Mouse (Mus musculus): ENCODE measurements around the gene 2810021J22Rik. TPM values are rescaled to one million over a fixed set of nuclear protein-coding genes. Genes with fewer than 3 reads are reported as not detected.

2810021J22Rik gene
- polyA plus RNA-seq, 1 experiment: 4.0 TPM

- WGBS: 87% methylated on average over 2 of the region's 2 CpGs
- no peaks in the 10 kb centered on the region; the same call in none of the 2 replicates for H3K4me1 ChIP-seq (ENCODE audit: control insufficient read depth, insufficient read depth, insufficient read length)
- H3K27me3 ChIP-seq (ENCODE audit: control insufficient read depth, insufficient read depth, low read length): no peaks in the 10 kb centered on the region
- H3K27ac ChIP-seq (ENCODE audit: insufficient read depth, low read length): no peak overlapping the region
- no peak for DNase-seq (ENCODE audit: low read depth in 1 of 2, low spot score in 2 of 2)
- no peak overlapping the region for H3K4me3 ChIP-seq (ENCODE audit: extremely low read depth, insufficient read depth, insufficient read length)
- TF ChIP-seq CTCF (IDR thresholded peaks at IDR 0.05; ENCODE audit: extremely low read depth, insufficient read depth, insufficient read length, insufficient replicate concordance) (no peak), POLR2A (IDR thresholded peaks at IDR 0.05; ENCODE audit: low read depth, low read length) (no peak)
- peaks cover 8% of the 10 kb centered on the region for H3K36me3 ChIP-seq (ENCODE audit: control insufficient read depth, insufficient read depth, low read length)
Measured at GRCm38 (mm10) chr11:58849731-58850130, 17.3 kb upstream of the 2810021J22Rik start.

DNA sequence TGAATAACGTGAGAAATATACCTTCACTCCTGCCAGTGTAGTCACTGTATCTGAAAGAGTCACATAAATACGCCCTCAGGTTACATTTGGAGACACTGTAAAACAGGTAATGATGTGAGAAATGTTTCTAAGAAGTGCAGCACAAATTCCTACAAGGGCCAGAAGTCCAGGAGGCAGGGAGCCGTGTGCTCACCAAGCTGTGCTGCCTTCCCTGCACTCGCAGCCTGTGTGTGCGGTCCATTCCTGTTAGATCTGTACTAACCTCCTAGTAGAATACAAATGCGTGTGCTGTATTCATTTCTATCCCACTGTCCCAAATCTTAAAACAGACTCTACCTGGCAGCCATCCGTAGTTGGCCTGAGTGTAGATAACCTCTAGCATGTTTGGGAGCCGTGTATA, 6.3 kb upstream of the 2810021J22Rik start:
- H3K27ac ChIP-seq (ENCODE audit: insufficient read depth, low read length): no peak overlapping the region
- H3K4me1 ChIP-seq (ENCODE audit: control insufficient read depth, insufficient read depth, insufficient read length): no peaks in the 10 kb centered on the region
- TF ChIP-seq POLR2A (IDR thresholded peaks at IDR 0.05; ENCODE audit: low read depth, low read length): no peak
- TF ChIP-seq CTCF (IDR thresholded peaks at IDR 0.05; ENCODE audit: extremely low read depth, insufficient read depth, insufficient read length, insufficient replicate concordance): no peak
- 94% methylated on average over 8 of the region's 8 CpGs for WGBS
- DNase-seq (ENCODE audit: low read depth in 1 of 2, low spot score in 2 of 2): no peak
- no peak overlapping the region for H3K4me3 ChIP-seq (ENCODE audit: extremely low read depth, insufficient read depth, insufficient read length)
- no peaks in the 10 kb centered on the region for H3K27me3 ChIP-seq (ENCODE audit: control insufficient read depth, insufficient read depth, low read length)
- H3K36me3 ChIP-seq (ENCODE audit: control insufficient read depth, insufficient read depth, low read length): peaks cover 33% of the 10 kb centered on the region

GRCm38 (mm10) chr11:58867954-58868330, 926 bp downstream of the 2810021J22Rik start:
- Histone ChIP-seq H3K27ac (ENCODE audit: insufficient read depth, low read length) (no peak overlapping the region), H3K27me3 (ENCODE audit: control insufficient read depth, insufficient read depth, low read length) (no peaks in the 10 kb centered on the region), H3K36me3 (ENCODE audit: control insufficient read depth, insufficient read depth, low read length) (peaks cover 3% of the 10 kb centered on the region), H3K4me1 (ENCODE audit: control insufficient read depth, insufficient read depth, insufficient read length) (peaks cover 6% of the 10 kb centered on the region), H3K4me3 (ENCODE audit: extremely low read depth, insufficient read depth, insufficient read length) (peak overlapping the region; percentile 73; the same call in 1 of the 2 replicates)
- TF ChIP-seq CTCF (IDR thresholded peaks at IDR 0.05; ENCODE audit: extremely low read depth, insufficient read depth, insufficient read length, insufficient replicate concordance) (no peak), POLR2A (IDR thresholded peaks at IDR 0.05; ENCODE audit: low read depth, low read length) (no peak)
- 78% methylated on average over 6 of the region's 6 CpGs for WGBS
- DNase-seq (ENCODE audit: low read depth in 1 of 2, low spot score in 2 of 2): no peak

DNA sequence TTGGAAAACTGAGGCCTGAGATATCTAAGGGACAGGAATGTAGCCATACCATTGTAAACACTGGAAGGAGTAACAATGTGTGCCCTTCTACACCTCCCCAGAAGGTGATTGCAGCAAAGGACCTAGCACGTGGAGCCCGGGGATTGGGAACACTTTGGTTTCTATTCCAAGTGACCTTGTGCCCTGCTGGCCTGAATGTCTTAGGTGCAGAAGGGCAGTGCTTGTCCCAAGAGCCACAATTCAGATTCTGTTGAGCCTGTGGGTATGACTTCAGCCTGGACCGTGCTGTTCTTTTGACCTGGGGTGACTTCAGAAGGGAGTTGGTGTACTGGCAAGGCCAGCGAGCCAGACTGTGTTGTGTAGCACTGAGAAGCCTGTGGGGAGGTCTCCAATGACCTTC, 3.9 kb downstream of the 2810021J22Rik start:
- H3K4me3 ChIP-seq (ENCODE audit: extremely low read depth, insufficient read depth, insufficient read length): no peak overlapping the region
- 92% methylated on average over 4 of the region's 4 CpGs for WGBS
- no peak overlapping the region for H3K27ac ChIP-seq (ENCODE audit: insufficient read depth, low read length)
- H3K27me3 ChIP-seq (ENCODE audit: control insufficient read depth, insufficient read depth, low read length): no peaks in the 10 kb centered on the region
- no peak for TF ChIP-seq POLR2A (IDR thresholded peaks at IDR 0.05; ENCODE audit: low read depth, low read length)
- no peak for TF ChIP-seq CTCF (IDR thresholded peaks at IDR 0.05; ENCODE audit: extremely low read depth, insufficient read depth, insufficient read length, insufficient replicate concordance)
- H3K36me3 ChIP-seq (ENCODE audit: control insufficient read depth, insufficient read depth, low read length): peaks cover 3% of the 10 kb centered on the region
- no peak for DNase-seq (ENCODE audit: low read depth in 1 of 2, low spot score in 2 of 2)
- peaks cover 6% of the 10 kb centered on the region for H3K4me1 ChIP-seq (ENCODE audit: control insufficient read depth, insufficient read depth, insufficient read length)

DNA sequence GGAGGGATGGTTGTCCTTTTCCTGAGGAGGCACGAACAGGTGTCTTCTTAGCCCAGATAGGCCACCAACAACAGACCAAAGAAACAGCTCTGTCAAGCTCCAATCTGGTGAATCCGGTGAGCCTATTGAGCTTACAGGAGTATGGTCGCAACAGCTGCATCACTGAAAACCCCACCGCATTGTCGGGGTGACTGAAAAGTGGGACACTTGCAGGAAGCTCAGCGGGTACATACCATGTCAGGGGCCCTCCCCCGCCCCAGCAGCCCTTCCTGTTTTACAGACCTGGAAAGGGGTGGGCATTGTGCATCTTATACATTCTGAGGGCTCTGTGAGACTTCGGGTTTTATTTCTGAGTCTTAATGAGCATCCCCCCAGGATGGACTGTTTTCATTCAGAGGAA, 16.7 kb downstream of the 2810021J22Rik start:
- H3K27ac ChIP-seq (ENCODE audit: insufficient read depth, low read length): no peak overlapping the region
- H3K36me3 ChIP-seq (ENCODE audit: control insufficient read depth, insufficient read depth, low read length): peaks cover 12% of the 10 kb centered on the region
- H3K4me3 ChIP-seq (ENCODE audit: extremely low read depth, insufficient read depth, insufficient read length): no peak overlapping the region
- H3K4me1 ChIP-seq (ENCODE audit: control insufficient read depth, insufficient read depth, insufficient read length): no peaks in the 10 kb centered on the region
- no peaks in the 10 kb centered on the region for H3K27me3 ChIP-seq (ENCODE audit: control insufficient read depth, insufficient read depth, low read length)
- TF ChIP-seq CTCF (IDR thresholded peaks at IDR 0.05; ENCODE audit: extremely low read depth, insufficient read depth, insufficient read length, insufficient replicate concordance): no peak
- TF ChIP-seq POLR2A (IDR thresholded peaks at IDR 0.05; ENCODE audit: low read depth, low read length): no peak
- 38% methylated on average over 8 of the region's 8 CpGs for WGBS
- no peak for DNase-seq (ENCODE audit: low read depth in 1 of 2, low spot score in 2 of 2)

DNA sequence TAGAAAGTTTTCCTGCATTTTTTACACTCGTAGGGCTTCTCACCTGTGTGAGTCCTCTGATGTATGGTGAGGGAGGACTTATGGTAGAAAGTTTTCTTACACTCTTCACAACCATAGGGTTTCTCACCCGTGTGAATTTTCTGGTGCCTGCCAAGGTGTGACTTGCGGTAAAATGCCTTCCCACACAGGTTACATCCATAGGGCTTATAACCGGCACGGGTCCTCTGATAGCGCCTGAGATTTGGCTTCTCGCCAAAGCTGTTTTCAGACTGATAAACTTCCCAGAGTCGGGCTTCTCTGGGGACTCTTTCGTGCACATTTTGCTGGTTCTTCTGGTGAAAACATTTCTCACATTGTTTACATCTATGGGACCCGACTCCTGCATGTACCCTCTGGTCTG, 23.5 kb downstream of the 2810021J22Rik start:
- H3K4me3 ChIP-seq (ENCODE audit: extremely low read depth, insufficient read depth, insufficient read length): no peak overlapping the region
- no peaks in the 10 kb centered on the region for H3K27me3 ChIP-seq (ENCODE audit: control insufficient read depth, insufficient read depth, low read length)
- no peak for DNase-seq (ENCODE audit: low read depth in 1 of 2, low spot score in 2 of 2)
- peaks cover 30% of the 10 kb centered on the region for H3K36me3 ChIP-seq (ENCODE audit: control insufficient read depth, insufficient read depth, low read length)
- TF ChIP-seq CTCF (IDR thresholded peaks at IDR 0.05; ENCODE audit: extremely low read depth, insufficient read depth, insufficient read length, insufficient replicate concordance) (no peak), POLR2A (IDR thresholded peaks at IDR 0.05; ENCODE audit: low read depth, low read length) (no peak)
- H3K4me1 ChIP-seq (ENCODE audit: control insufficient read depth, insufficient read depth, insufficient read length): no peaks in the 10 kb centered on the region
- no peak overlapping the region for H3K27ac ChIP-seq (ENCODE audit: insufficient read depth, low read length)
- 87% methylated on average over 10 of the region's 10 CpGs for WGBS

- TF ChIP-seq POLR2A (IDR thresholded peaks at IDR 0.05; ENCODE audit: low read depth, low read length) (no peak), CTCF (IDR thresholded peaks at IDR 0.05; ENCODE audit: extremely low read depth, insufficient read depth, insufficient read length, insufficient replicate concordance) (no peak)
- H3K36me3 ChIP-seq (ENCODE audit: control insufficient read depth, insufficient read depth, low read length): peaks cover 48% of the 10 kb centered on the region
- no peak for DNase-seq (ENCODE audit: low read depth in 1 of 2, low spot score in 2 of 2)
- no peaks in the 10 kb centered on the region for H3K27me3 ChIP-seq (ENCODE audit: control insufficient read depth, insufficient read depth, low read length)
- no peaks in the 10 kb centered on the region for H3K4me1 ChIP-seq (ENCODE audit: control insufficient read depth, insufficient read depth, insufficient read length)
- WGBS: 90% methylated on average over 6 of the region's 6 CpGs
- no peak overlapping the region for H3K27ac ChIP-seq (ENCODE audit: insufficient read depth, low read length)
- H3K4me3 ChIP-seq (ENCODE audit: extremely low read depth, insufficient read depth, insufficient read length): no peak overlapping the region
Measured at GRCm38 (mm10) chr11:58894456-58894855, 27.4 kb downstream of the 2810021J22Rik start.

All from spleen, adult 2 months (tissue).